Mouse (Mus musculus) MEL (cell line): ENCODE measurements around the gene Creb5. TPM values are rescaled to one million over a fixed set of nuclear protein-coding genes. Genes with fewer than 3 reads are reported as not detected.

Experiments
- DNase-seq: peaks from one replicate; pipeline ENCODE4 v3.0.0; 2011; ENCODE audit warnings: low read depth, low spot score
- H3K27ac ChIP-seq: 2 replicates; pipeline ENCODE4 v1.5.1; 2012; ENCODE audit warnings: low read depth, mild to moderate bottlenecking, control low read depth, low read length, moderate library complexity; ENCODE audit not compliant: control insufficient read depth
- H3K27me3 ChIP-seq, 2 experiments: fragments of 150-350 bp in 1 of 2; sonication (generic) in 1 of 2; 2 replicates each; pipeline ENCODE4 v1.6.1; 2012; ENCODE audit warnings: low read length in 2 of 2, mild to moderate bottlenecking in 2 of 2, improper control_type of control experiment in 1 of 2, moderate library complexity in 1 of 2; ENCODE audit not compliant: insufficient read depth in 2 of 2, control insufficient read depth in 1 of 2
- H3K36me3 ChIP-seq, 2 experiments: 2 replicates each; pipeline ENCODE4 v1.6.1; 2012 to 2014; ENCODE audit warnings: low read length in 2 of 2, improper control_type of control experiment in 1 of 2, inconsistent platforms in 1 of 2, mild to moderate bottlenecking in 1 of 2; ENCODE audit not compliant: insufficient read depth in 2 of 2, control insufficient read depth in 1 of 2
- H3K4me1 ChIP-seq, 2 experiments: fragments of 150-350 bp in 1 of 2; sonication (generic) in 1 of 2; 2 replicates each; pipeline ENCODE4 v1.6.1; 2012; ENCODE audit warnings: low read length in 2 of 2, improper control_type of control experiment in 1 of 2, mild to moderate bottlenecking in 1 of 2; ENCODE audit not compliant: insufficient read depth in 2 of 2, control insufficient read depth in 1 of 2
- H3K4me3 ChIP-seq, 2 experiments: fragments of 150-350 bp in 1 of 2; sonication (generic) in 1 of 2; 2 replicates each; pipeline ENCODE4 v1.5.1; 2012; ENCODE audit warnings: low read depth in 2 of 2, low read length in 2 of 2, mild to moderate bottlenecking in 2 of 2, moderate library complexity in 2 of 2, control low read depth in 1 of 2, improper control_type of control experiment in 1 of 2; ENCODE audit not compliant: control insufficient read depth in 1 of 2, insufficient read depth in 1 of 2
- H3K79me2 ChIP-seq: 2 replicates; pipeline ENCODE4 v1.6.1; 2012; ENCODE audit warnings: mild to moderate bottlenecking, low read length, moderate library complexity; ENCODE audit not compliant: control insufficient read depth, poor library complexity, insufficient read depth
- H3K9ac ChIP-seq: 2 replicates; pipeline ENCODE4 v1.6.1; 2012; ENCODE audit warnings: low read depth, mild to moderate bottlenecking, control low read depth, low read length, moderate library complexity; ENCODE audit not compliant: control insufficient read depth, poor library complexity, severe bottlenecking
- H3K9me3 ChIP-seq: fragments of 150-350 bp; sonication (generic); replicated peaks from 2 replicates; pipeline ENCODE4 v1.6.1; 2012; ENCODE audit warnings: mild to moderate bottlenecking, low read length, improper control_type of control experiment, moderate library complexity; ENCODE audit not compliant: insufficient read depth
- CTCF ChIP-seq, 3 experiments: IDR thresholded peaks in 2 of 3; conservative IDR thresholded peaks in 1 of 3; 2 replicates each; pipeline ENCODE4 v1.5.1; 2011 to 2012; ENCODE audit warnings: low read length in 3 of 3, low read depth in 2 of 3, mild to moderate bottlenecking in 2 of 3, improper control_type of control experiment in 1 of 3, inconsistent platforms in 1 of 3, mixed read lengths in 1 of 3, moderate library complexity in 1 of 3; ENCODE audit not compliant: control insufficient read depth in 1 of 3, insufficient read depth in 1 of 3, poor library complexity in 1 of 3, severe bottlenecking in 1 of 3
- E2F4 ChIP-seq: IDR thresholded peaks from 2 replicates; pipeline ENCODE4 v1.6.1; 2011; ENCODE audit warnings: low read depth, low read length, improper control_type of control experiment, borderline replicate concordance
- EP300 ChIP-seq, 2 experiments: IDR thresholded peaks; 2 replicates each; pipeline ENCODE4 v1.6.1; 2011; ENCODE audit warnings: improper control_type of control experiment in 2 of 2, low read length in 2 of 2, low read depth in 1 of 2, mild to moderate bottlenecking in 1 of 2
- HCFC1 ChIP-seq: IDR thresholded peaks from 2 replicates; pipeline ENCODE4 v1.6.1; 2012; ENCODE audit warnings: low read depth, mild to moderate bottlenecking, inconsistent platforms, low read length, improper control_type of control experiment, moderate library complexity
- JUND ChIP-seq: IDR thresholded peaks from 2 replicates; pipeline ENCODE4 v1.6.1; 2011; ENCODE audit warnings: low read depth, mild to moderate bottlenecking, improper control_type of control experiment, low read length
- MAFK ChIP-seq: IDR thresholded peaks from 2 replicates; pipeline ENCODE4 v1.6.1; 2011; ENCODE audit warnings: low read depth, mild to moderate bottlenecking, low read length, improper control_type of control experiment, borderline replicate concordance
- MAZ ChIP-seq: IDR thresholded peaks from 2 replicates; pipeline ENCODE4 v1.6.1; 2012; ENCODE audit warnings: low read depth, mild to moderate bottlenecking, inconsistent platforms, low read length, improper control_type of control experiment
- MEF2A ChIP-seq: IDR thresholded peaks from 2 replicates; pipeline ENCODE4 v1.6.1; 2014; ENCODE audit warnings: low read depth, mild to moderate bottlenecking, inconsistent platforms, low read length, improper control_type of control experiment; ENCODE audit not compliant: poor library complexity, insufficient replicate concordance, severe bottlenecking; ENCODE audit errors: extremely low read depth
- MYB ChIP-seq: IDR thresholded peaks from 2 replicates; pipeline ENCODE4 v1.6.1; 2011; ENCODE audit warnings: mild to moderate bottlenecking, low read depth, low read length, improper control_type of control experiment
- NELFE ChIP-seq: IDR thresholded peaks from 2 replicates; pipeline ENCODE4 v1.6.1; 2011; ENCODE audit warnings: low read depth, low read length, improper control_type of control experiment
- NRF1 ChIP-seq: IDR thresholded peaks from 2 replicates; pipeline ENCODE4 v1.6.1; 2014; ENCODE audit warnings: low read depth, mild to moderate bottlenecking, inconsistent platforms, low read length, improper control_type of control experiment, moderate library complexity; ENCODE audit not compliant: poor library complexity, insufficient read depth, severe bottlenecking
- POLR2AphosphoS2 ChIP-seq: IDR thresholded peaks from 2 replicates; pipeline ENCODE4 v1.6.1; 2011; ENCODE audit warnings: low read length, improper control_type of control experiment
- POLR2AphosphoS5 ChIP-seq: IDR thresholded peaks from 2 replicates; pipeline ENCODE4 v1.6.1; 2012; ENCODE audit warnings: low read depth, borderline replicate concordance, mild to moderate bottlenecking, inconsistent platforms, low read length, moderate library complexity, mixed read lengths
- RAD21 ChIP-seq: IDR thresholded peaks from 2 replicates; pipeline ENCODE4 v1.6.1; 2011; ENCODE audit warnings: mild to moderate bottlenecking, low read depth, low read length, improper control_type of control experiment
- SIN3A ChIP-seq: IDR thresholded peaks from 2 replicates; pipeline ENCODE4 v1.6.1; 2012; ENCODE audit warnings: low read length, improper control_type of control experiment, inconsistent platforms
- SMC3 ChIP-seq: IDR thresholded peaks from 2 replicates; pipeline ENCODE4 v1.6.1; 2011; ENCODE audit warnings: low read depth, low read length, improper control_type of control experiment
- TBP ChIP-seq: IDR thresholded peaks from 2 replicates; pipeline ENCODE4 v1.8.0; 2011; ENCODE audit warnings: low read depth, low read length, improper control_type of control experiment
- UBTF ChIP-seq: IDR thresholded peaks from 2 replicates; pipeline ENCODE4 v1.6.1; 2012; ENCODE audit warnings: low read depth, mild to moderate bottlenecking, inconsistent platforms, low read length, improper control_type of control experiment, moderate library complexity, borderline replicate concordance; ENCODE audit not compliant: insufficient read depth
- USF1 ChIP-seq: IDR thresholded peaks from 2 replicates; pipeline ENCODE4 v1.6.1; 2014; ENCODE audit warnings: low read depth, mild to moderate bottlenecking, inconsistent platforms, low read length, improper control_type of control experiment, moderate library complexity
- ZC3H11A ChIP-seq: IDR thresholded peaks from 2 replicates; pipeline ENCODE4 v1.6.1; 2012; ENCODE audit warnings: low read depth, mild to moderate bottlenecking, inconsistent platforms, low read length, improper control_type of control experiment
- ZKSCAN1 ChIP-seq: IDR thresholded peaks from 2 replicates; pipeline ENCODE4 v1.6.1; 2012; ENCODE audit warnings: low read depth, mild to moderate bottlenecking, inconsistent platforms, low read length, improper control_type of control experiment, moderate library complexity
- ZMIZ1 ChIP-seq: IDR thresholded peaks from 2 replicates; pipeline ENCODE4 v1.6.1; 2012; ENCODE audit warnings: low read depth, mild to moderate bottlenecking, inconsistent platforms, low read length, improper control_type of control experiment, moderate library complexity
- polyA plus RNA-seq, 2 experiments: library from polyadenylated mRNA; stranded (reverse) in 1 of 2; unstranded in 1 of 2; fragments of >175 nt in 1 of 2; fragments of >200 nt in 1 of 2; gene quantifications; 2 replicates each; pipeline versions ENCODE4 v1.2.1 to v1.2.4; 2012; ENCODE audit warnings: low replicate concordance in 2 of 2, low read depth in 1 of 2; ENCODE audit not compliant: insufficient read length in 2 of 2, insufficient read depth in 1 of 2, missing spikeins in 1 of 2
- total RNA-seq: library from RNA; depleted of rRNA; stranded (reverse); fragments of 300-350 nt; gene quantifications from 2 replicates; pipeline ENCODE4 v1.2.3, GENCODE M21; 2012

Creb5 gene
- total and polyA plus RNA-seq, 3 experiments: not detected

- no peak overlapping the region for H3K9ac ChIP-seq
Measured at GRCm38 (mm10) chr6:53491331-53491730, 204.3 kb downstream of the Creb5 start.

GRCm38 (mm10) chr6:53493864-53494263 is 206.8 kb downstream of the Creb5 start:
- Histone ChIP-seq H3K27ac (no peak overlapping the region), H3K4me1 (no peaks in the 10 kb centered on the region), H3K27me3 (no peaks in the 10 kb centered on the region), H3K36me3 (no peaks in the 10 kb centered on the region), H3K79me2 (no peaks in the 10 kb centered on the region), H3K4me3 (no peak overlapping the region), H3K9ac (no peak overlapping the region), H3K9me3 (no peaks in the 10 kb centered on the region)
- no peak for DNase-seq
- TF ChIP-seq E2F4 (no peak), RAD21 (no peak), JUND (no peak), NRF1 (no peak), NELFE (no peak), SMC3 (no peak), MEF2A (no peak), HCFC1 (no peak)

More at GRCm38 (mm10) chr6:53491331-53491730, 204.3 kb downstream of the Creb5 start:
- Histone ChIP-seq H3K36me3 (no peaks in the 10 kb centered on the region), H3K79me2 (no peaks in the 10 kb centered on the region), H3K27me3 (no peaks in the 10 kb centered on the region), H3K27ac (no peak overlapping the region), H3K4me3 (no peak overlapping the region), H3K4me1 (no peaks in the 10 kb centered on the region), H3K9me3 (no peaks in the 10 kb centered on the region)
- DNase-seq: no peak
- TF ChIP-seq CTCF (IDR thresholded peaks at IDR 0.05 in 2 of 3, conservative IDR thresholded peaks at IDR 0.05 in 1 of 3; ENCODE audit: control insufficient read depth in 1 of 3, insufficient read depth in 1 of 3, low read depth in 2 of 3, low read length in 3 of 3, poor library complexity in 1 of 3, severe bottlenecking in 1 of 3) (no peak), MEF2A (no peak), SMC3 (no peak), MAZ (no peak), ZC3H11A (no peak), MAFK (no peak), SIN3A (no peak), ZMIZ1 (no peak), POLR2AphosphoS5 (no peak), TBP (no peak), EP300 (IDR thresholded peaks at IDR 0.05; ENCODE audit: low read depth in 1 of 2, low read length in 2 of 2) (no peak), JUND (no peak), POLR2AphosphoS2 (no peak), USF1 (no peak), MYB (no peak), UBTF (no peak), ZKSCAN1 (no peak)
